Mouse (Mus musculus): ENCODE measurements around the gene Nanos3.

DNA sequence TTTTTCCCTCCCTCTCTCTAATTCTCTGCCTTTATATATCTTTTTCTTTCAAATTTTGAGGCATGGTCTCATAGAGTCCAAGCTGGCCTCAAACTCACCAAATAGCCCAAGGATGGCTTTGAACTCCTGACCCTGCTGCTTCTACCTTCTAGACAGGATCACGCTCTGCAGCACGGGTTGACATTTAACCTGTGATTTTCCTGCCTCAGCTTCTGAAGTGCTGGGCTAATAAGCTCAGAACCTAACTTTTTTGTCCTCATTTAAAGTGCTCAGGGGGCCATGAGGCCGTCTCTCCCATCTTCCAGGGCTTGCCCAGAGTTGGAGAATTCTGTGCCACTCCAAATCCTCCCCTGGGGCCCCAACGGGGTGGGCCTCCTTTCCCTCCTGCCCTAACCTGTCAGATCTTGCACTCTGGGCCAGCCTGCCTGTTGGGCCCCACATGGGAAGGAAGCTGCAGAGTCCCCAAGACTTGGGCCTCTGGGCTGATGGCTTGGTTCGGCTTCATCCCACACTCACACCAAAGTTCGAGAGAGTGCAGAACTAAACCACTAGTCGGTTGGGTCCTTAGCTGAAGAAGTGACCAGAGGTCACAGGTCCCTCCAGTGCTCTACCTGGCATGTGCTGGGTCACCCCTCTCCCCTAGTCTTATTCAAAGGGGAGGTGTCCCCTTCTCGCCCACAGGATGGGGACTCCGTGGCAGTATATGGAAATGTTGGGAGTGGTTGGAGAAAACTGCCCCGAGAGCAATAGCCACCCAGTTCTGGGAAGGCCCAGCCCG, 14.5 kb upstream of the Nanos3 start:
- TF ChIP-seq GATA1 (IDR thresholded peaks at IDR 0.05; ENCODE audit: borderline replicate concordance, low read length) (no peak), FLI1 (IDR thresholded peaks at IDR 0.05; ENCODE audit: low read length) (no peak)
